Mouse (Mus musculus): ENCODE results near the gene Gm16485. TPM values are rescaled to one million over a fixed set of nuclear protein-coding genes. Genes with fewer than 3 reads are reported as not detected.

The Gm16485 gene
- total and polyA plus RNA-seq, 3 experiments, result not detected

DNA sequence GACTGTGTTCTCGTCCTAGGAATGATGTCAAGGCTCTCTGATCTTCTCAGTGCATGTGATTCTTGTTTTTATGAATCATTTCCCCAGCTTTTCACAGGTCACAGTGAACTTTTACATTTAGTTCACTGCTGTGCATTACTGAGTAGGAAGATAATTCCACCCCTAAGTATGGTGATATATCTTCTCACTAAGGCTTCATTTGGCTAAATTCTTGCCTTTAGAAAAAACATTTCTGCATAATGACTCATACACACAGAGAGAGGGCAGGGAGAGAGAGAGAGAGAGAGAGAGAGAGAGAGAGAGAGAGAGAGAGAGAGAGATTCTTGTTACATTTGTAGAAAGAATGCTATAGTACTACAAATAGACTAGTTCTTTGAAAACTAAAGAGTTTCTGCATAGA lies 33.8 kb upstream of the Gm16485 start:
- H3K9me3 ChIP-seq (replicated peaks; ENCODE audit: insufficient read depth, low read length), result no peaks in the 10 kb centered on the region
- peaks cover 1 to 2% of the 10 kb centered on the region in 2 experiments; a peak in 3 of 4 replicates for H3K27me3 ChIP-seq (ENCODE audit: control insufficient read depth in 1 of 2, insufficient read depth in 2 of 2, low read length in 2 of 2)
- no peak overlapping the region for H3K9ac ChIP-seq (ENCODE audit: control insufficient read depth, low read depth, low read length, poor library complexity, severe bottlenecking)
- DNase-seq (ENCODE audit: low read depth, low spot score), result no peak
- H3K4me1 ChIP-seq (ENCODE audit: control insufficient read depth in 1 of 2, insufficient read depth in 2 of 2, low read length in 2 of 2), result no peaks in the 10 kb centered on the region
- H3K36me3 ChIP-seq (ENCODE audit: control insufficient read depth in 1 of 2, insufficient read depth in 2 of 2, low read length in 2 of 2), result no peaks in the 10 kb centered on the region
- no peaks in the 10 kb centered on the region for H3K79me2 ChIP-seq (ENCODE audit: control insufficient read depth, insufficient read depth, low read length, poor library complexity)
- H3K27ac ChIP-seq (ENCODE audit: control insufficient read depth, low read depth, low read length), result no peak overlapping the region
- TF ChIP-seq POLR2A (IDR thresholded peaks at IDR 0.05; ENCODE audit: control insufficient read depth in 1 of 2, insufficient read depth in 1 of 2, low read depth in 1 of 2, low read length in 2 of 2, poor library complexity in 1 of 2) (no peak), TAL1 (IDR thresholded peaks at IDR 0.05; ENCODE audit: low read length) (no peak), TCF12 (IDR thresholded peaks at IDR 0.05; ENCODE audit: low read depth, low read length) (no peak), MXI1 (IDR thresholded peaks at IDR 0.05; ENCODE audit: low read depth, low read length) (no peak), POLR2AphosphoS5 (IDR thresholded peaks at IDR 0.05; ENCODE audit: borderline replicate concordance, low read depth, low read length) (no peak), MAZ (IDR thresholded peaks at IDR 0.05; ENCODE audit: low read depth, low read length) (no peak), RAD21 (IDR thresholded peaks at IDR 0.05; ENCODE audit: low read depth, low read length) (no peak), ZNF384 (IDR thresholded peaks at IDR 0.05; ENCODE audit: low read depth, low read length) (no peak), HCFC1 (IDR thresholded peaks at IDR 0.05; ENCODE audit: low read depth, low read length) (no peak), CTCF (IDR thresholded peaks at IDR 0.05 in 2 of 3, conservative IDR thresholded peaks at IDR 0.05 in 1 of 3; ENCODE audit: control insufficient read depth in 1 of 3, insufficient read depth in 1 of 3, low read depth in 2 of 3, low read length in 3 of 3, poor library complexity in 1 of 3, severe bottlenecking in 1 of 3) (no peak), SIN3A (IDR thresholded peaks at IDR 0.05; ENCODE audit: low read length) (no peak), MYC (IDR thresholded peaks at IDR 0.05; ENCODE audit: low read depth, low read length) (no peak), GABPA (IDR thresholded peaks at IDR 0.05; ENCODE audit: low read depth, low read length) (no peak), USF1 (IDR thresholded peaks at IDR 0.05; ENCODE audit: low read depth, low read length) (no peak), KAT2A (conservative IDR thresholded peaks at IDR 0.05; ENCODE audit: low read depth, low read length) (no peak), CHD1 (IDR thresholded peaks at IDR 0.05; ENCODE audit: low read depth, low read length) (no peak)
- H3K4me3 ChIP-seq (ENCODE audit: control insufficient read depth in 1 of 2, insufficient read depth in 1 of 2, low read depth in 2 of 2, low read length in 2 of 2), result no peak overlapping the region

DNA sequence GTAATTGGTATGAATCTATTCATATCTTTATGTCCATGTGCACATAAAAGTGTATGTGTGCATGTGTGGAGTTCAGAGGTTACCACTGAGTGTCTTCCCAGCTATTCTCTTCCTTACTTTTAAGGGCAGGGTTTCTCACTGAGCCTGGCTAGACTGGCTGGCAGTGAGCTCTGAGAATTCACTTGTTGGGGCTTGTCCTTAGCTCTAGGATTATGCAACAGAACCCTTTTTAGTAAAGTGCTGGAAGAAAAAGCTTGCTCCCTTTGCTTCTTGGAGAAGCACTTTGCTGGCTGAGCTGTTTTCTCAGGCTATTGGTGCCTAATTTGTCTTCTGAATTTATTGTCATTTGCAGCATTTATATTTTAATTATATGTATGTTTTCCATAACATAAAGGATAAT lies 18.3 kb upstream of the Gm16485 start:
- H3K36me3 ChIP-seq (ENCODE audit: control insufficient read depth in 1 of 2, insufficient read depth in 2 of 2, low read length in 2 of 2), result no peaks in the 10 kb centered on the region
- no peak overlapping the region for H3K4me3 ChIP-seq (ENCODE audit: control insufficient read depth in 1 of 2, insufficient read depth in 1 of 2, low read depth in 2 of 2, low read length in 2 of 2)
- no peak for DNase-seq (ENCODE audit: low read depth, low spot score)
- no peak overlapping the region for H3K9ac ChIP-seq (ENCODE audit: control insufficient read depth, low read depth, low read length, poor library complexity, severe bottlenecking)
- no peak overlapping the region for H3K27ac ChIP-seq (ENCODE audit: control insufficient read depth, low read depth, low read length)
- H3K27me3 ChIP-seq (ENCODE audit: control insufficient read depth in 1 of 2, insufficient read depth in 2 of 2, low read length in 2 of 2), result no peaks in the 10 kb centered on the region
- TF ChIP-seq MYB (IDR thresholded peaks at IDR 0.05; ENCODE audit: low read depth, low read length), result no peak
- no peak for TF ChIP-seq ELF1 (IDR thresholded peaks at IDR 0.05; ENCODE audit: low read depth, low read length)
- no peak for TF ChIP-seq MAFK (IDR thresholded peaks at IDR 0.05; ENCODE audit: borderline replicate concordance, low read depth, low read length)
- TF ChIP-seq TAL1 (IDR thresholded peaks at IDR 0.05; ENCODE audit: low read length), result no peak
- no peak for TF ChIP-seq USF1 (IDR thresholded peaks at IDR 0.05; ENCODE audit: low read depth, low read length)
- no peak for TF ChIP-seq TCF12 (IDR thresholded peaks at IDR 0.05; ENCODE audit: low read depth, low read length)
- no peak for TF ChIP-seq KAT2A (conservative IDR thresholded peaks at IDR 0.05; ENCODE audit: low read depth, low read length)
- TF ChIP-seq MEF2A (IDR thresholded peaks at IDR 0.05; ENCODE audit: extremely low read depth, insufficient replicate concordance, low read depth, low read length, poor library complexity, severe bottlenecking), result no peak
- no peak for TF ChIP-seq UBTF (IDR thresholded peaks at IDR 0.05; ENCODE audit: borderline replicate concordance, insufficient read depth, low read depth, low read length)
- TF ChIP-seq ZNF384 (IDR thresholded peaks at IDR 0.05; ENCODE audit: low read depth, low read length), result no peak
- no peak for TF ChIP-seq MYC (IDR thresholded peaks at IDR 0.05; ENCODE audit: low read depth, low read length)
- TF ChIP-seq POLR2AphosphoS5 (IDR thresholded peaks at IDR 0.05; ENCODE audit: borderline replicate concordance, low read depth, low read length), result no peak
- TF ChIP-seq TBP (IDR thresholded peaks at IDR 0.05; ENCODE audit: low read depth, low read length), result no peak
- TF ChIP-seq ZKSCAN1 (IDR thresholded peaks at IDR 0.05; ENCODE audit: low read depth, low read length), result no peak
- no peak for TF ChIP-seq ETS1 (IDR thresholded peaks at IDR 0.05; ENCODE audit: low read depth, low read length)
- TF ChIP-seq JUND (IDR thresholded peaks at IDR 0.05; ENCODE audit: low read depth, low read length), result no peak
- H3K9me3 ChIP-seq (replicated peaks; ENCODE audit: insufficient read depth, low read length), result no peaks in the 10 kb centered on the region
- H3K79me2 ChIP-seq (ENCODE audit: control insufficient read depth, insufficient read depth, low read length, poor library complexity), result no peaks in the 10 kb centered on the region
- H3K4me1 ChIP-seq (ENCODE audit: control insufficient read depth in 1 of 2, insufficient read depth in 2 of 2, low read length in 2 of 2), result no peaks in the 10 kb centered on the region
